Mouse (Mus musculus) megakaryocyte, embryonic 14.5 days (primary cell): ENCODE results near the gene Sst.

Experiments
- FLI1 ChIP-seq: IDR thresholded peaks from 2 replicates; pipeline ENCODE4 v1.6.1; 2012; ENCODE audit warnings: low read length, inconsistent platforms, mixed read lengths
- GATA1 ChIP-seq: IDR thresholded peaks from 3 replicates; pipeline ENCODE4 v1.6.1; 2012; ENCODE audit warnings: mixed read lengths, low read length, inconsistent platforms, borderline replicate concordance

GRCm38 (mm10) chr16:23897486-23897885, 6.7 kb upstream of the Sst start:
- no peak for TF ChIP-seq GATA1
- no peak for TF ChIP-seq FLI1
